14 mouse cellular contexts compared by ENCODE assay signal in genomic region chr5:115474174-115474828, GRCm38 (mm10). TPM values are rescaled to one million over a fixed set of nuclear protein-coding genes. Genes with fewer than 3 reads are reported as not detected.
DNase-seq lines count a peak whose midpoint lies in the region; ATAC-seq and TF ChIP-seq lines count a peak whose summit lies in the region.
"Had no signal": no experiment of that assay in that cellular context is flagged by ENCODE, and none has a peak within 500 bp of the region (broad histone marks: within the 10 kb centered on the region; RNA-seq: fewer than 3 reads in every experiment).

No protein-coding gene starts in this region.

- no peak for TF ChIP-seq CTCF in heart, postnatal 0 days (IDR thresholded peaks at IDR 0.05; ENCODE audit: low read depth)
- peak in 1 of 2 experiments; percentile 21; a peak in 2 of 4 replicates for TF ChIP-seq CTCF in CH12.LX (conservative IDR thresholded peaks at IDR 0.05 in 1 of 2, IDR thresholded peaks at IDR 0.05 in 1 of 2; ENCODE audit: low read depth in 2 of 2, low read length in 2 of 2)

- H3K79me2 ChIP-seq in CH12.LX (replicated peaks; ENCODE audit: control insufficient read depth, extremely low read depth, insufficient read depth, poor library complexity, severe bottlenecking), result no peaks in the 10 kb centered on the region

- no peak for TF ChIP-seq EP300 in heart, postnatal 0 days (IDR thresholded peaks at IDR 0.05; ENCODE audit: low read depth)
- TF ChIP-seq EP300 in CH12.LX (IDR thresholded peaks at IDR 0.05; ENCODE audit: low read length), result no peak; the same call in 1 of the 2 replicates

- no peak for TF ChIP-seq RAD21 in CH12.LX (IDR thresholded peaks at IDR 0.05; ENCODE audit: low read depth, low read length)

- dilution Hi-C loops in CH12.LX (cut with MboI; ENCODE audit: extremely low pct_ligation_motif_present, extremely low pct_unique_long_range_greater_than_20kb, low sequenced_read_pairs), result no loop called here

- peak overlapping the region; percentile 31 for H3K4me2 ChIP-seq in heart, postnatal 0 days (ENCODE audit: low read depth, low read length)
- peak overlapping the region; percentile 42; the same call in 1 of the 2 replicates for H3K4me2 ChIP-seq in CH12.LX (ENCODE audit: insufficient read depth, low read depth, poor library complexity, severe bottlenecking)
- H3K4me2 ChIP-seq in liver, embryonic 16.5 days (ENCODE audit: low read depth, low read length), result peak overlapping the region; percentile 3; the same call in 1 of the 2 replicates
- H3K4me2 ChIP-seq: stomach, embryonic 15.5 days had no signal

- no peak for ATAC-seq in heart, postnatal 0 days (ENCODE audit: insufficient read depth, low read depth)
- ATAC-seq in liver, embryonic 16.5 days (ENCODE audit: low read depth), result no peak
- ATAC-seq: forebrain, embryonic 14.5 days had no signal

- peaks cover 4% of the 10 kb centered on the region for H3K36me3 ChIP-seq in heart, postnatal 0 days (replicated peaks; ENCODE audit: control insufficient read depth, insufficient read depth, low read length)
- H3K36me3 ChIP-seq in CH12.LX (replicated peaks in 1 of 2; ENCODE audit: control insufficient read depth in 1 of 2, insufficient read depth in 1 of 2, low read length in 1 of 2), result peaks cover 6 to 27% of the 10 kb centered on the region in 2 experiments
- H3K36me3 ChIP-seq in liver, embryonic 16.5 days (ENCODE audit: control insufficient read depth, insufficient read depth), result no peaks in the 10 kb centered on the region
- H3K36me3 ChIP-seq: stomach, embryonic 15.5 days had no signal

- DNase-seq in heart, postnatal 0 days (ENCODE audit: low spot score), result peak; percentile 33
- DNase-seq in heart, adult 18-20 months, result no peak
- no peak for DNase-seq in CH12.LX (ENCODE audit: extremely low read depth)
- peak; percentile 66 for DNase-seq in adrenal gland, adult 8-10 months
- DNase-seq in urinary bladder, postnatal 10 days (ENCODE audit: low spot score), result no peak
- no peak for DNase-seq in right cerebral cortex, postnatal 14 days
- DNase-seq: kidney, postnatal 4 days; lung, postnatal 10 days had no signal

- no peaks in the 10 kb centered on the region for H3K4me1 ChIP-seq in heart, postnatal 0 days (ENCODE audit: control insufficient read depth, insufficient read depth)
- H3K4me1 ChIP-seq in CH12.LX (ENCODE audit: control insufficient read depth in 1 of 2, insufficient read depth in 2 of 2), result peaks cover 0 to 12% of the 10 kb centered on the region in 2 experiments; a peak in 2 of 4 replicates
- H3K4me1 ChIP-seq in liver, embryonic 16.5 days (ENCODE audit: control insufficient read depth, low read depth, low read length), result no peaks in the 10 kb centered on the region
- H3K4me1 ChIP-seq: stomach, embryonic 15.5 days had no signal

- peak; percentile 55 for TF ChIP-seq POLR2A in CH12.LX (IDR thresholded peaks at IDR 0.05; ENCODE audit: low read depth, low read length)

- H3K9ac ChIP-seq in heart, postnatal 0 days (replicated peaks; ENCODE audit: low read depth, low read length), result no peak overlapping the region
- no peak overlapping the region for H3K9ac ChIP-seq in CH12.LX (ENCODE audit: insufficient read depth, low read depth)
- H3K9ac ChIP-seq in liver, embryonic 16.5 days (ENCODE audit: low read depth, low read length), result no peak overlapping the region
- H3K9ac ChIP-seq: stomach, embryonic 15.5 days had no signal

- in situ Hi-C loops in CH12.LX (cut with MboI; ENCODE audit: low pct_ligation_motif_present, low pct_unique_long_range_greater_than_20kb, low sequenced_read_pairs), result no loop called here

- H3K9me3 ChIP-seq in heart, postnatal 0 days (replicated peaks; ENCODE audit: control insufficient read depth, low read length), result no peaks in the 10 kb centered on the region
- H3K9me3 ChIP-seq in CH12.LX (replicated peaks; ENCODE audit: low read length), result no peaks in the 10 kb centered on the region
- H3K9me3 ChIP-seq in liver, embryonic 16.5 days (replicated peaks; ENCODE audit: control insufficient read depth, low read length), result no peaks in the 10 kb centered on the region
- H3K9me3 ChIP-seq: hindbrain, embryonic 10.5 days; stomach, embryonic 15.5 days had no signal

- H3K27ac ChIP-seq in heart, postnatal 0 days (ENCODE audit: low read depth), result no peak overlapping the region
- H3K27ac ChIP-seq in CH12.LX (ENCODE audit: insufficient read depth, low read depth), result no peak overlapping the region
- H3K27ac ChIP-seq in liver, embryonic 16.5 days (ENCODE audit: low read length), result no peak overlapping the region
- H3K27ac ChIP-seq: hindbrain, embryonic 10.5 days; stomach, embryonic 15.5 days had no signal

- 0 out of 2 replicates have a peak, but pooled peaks cover 5% of the 10 kb centered on the region for H3K27me3 ChIP-seq in heart, postnatal 0 days (ENCODE audit: control insufficient read depth, insufficient read depth, low read length)
- peaks cover 2% of the 10 kb centered on the region for H3K27me3 ChIP-seq in CH12.LX (replicated peaks)
- H3K27me3 ChIP-seq in liver, embryonic 16.5 days (ENCODE audit: control insufficient read depth, insufficient read depth, low read depth, low read length), result no peaks in the 10 kb centered on the region
- H3K27me3 ChIP-seq: stomach, embryonic 15.5 days had no signal

- 0 out of 2 replicates have a peak overlapping the region, but pooled peaks have one; percentile 9 for H3K4me3 ChIP-seq in heart, postnatal 0 days (ENCODE audit: low read depth, low read length)
- peak overlapping the region; percentile 10 to 46 (median 26) for H3K4me3 ChIP-seq in CH12.LX (replicated peaks in 1 of 3; ENCODE audit: low read depth in 2 of 3, low read length in 2 of 3, poor library complexity in 1 of 3)
- H3K4me3 ChIP-seq in liver, embryonic 16.5 days (ENCODE audit: low read depth, low read length), result no peak overlapping the region
- H3K4me3 ChIP-seq: hindbrain, embryonic 10.5 days; stomach, embryonic 15.5 days had no signal

- 57% methylated on average over 22 of the region's 22 CpGs for WGBS in heart, postnatal 0 days
- WGBS in liver, embryonic 16.5 days (ENCODE audit: insufficient replicate concordance), result 48% methylated on average over 22 of the region's 22 CpGs

TF ChIP-seq in CH12.LX, 34 proteins besides CTCF, POLR2A, EP300 and RAD21 (continues in another document):
- TF ChIP-seq USF2 (conservative IDR thresholded peaks at IDR 0.05; ENCODE audit: low read depth, low read length) (no peak; the same call in 1 of the 2 replicates), CHD2 (IDR thresholded peaks at IDR 0.05; ENCODE audit: low read length) (no peak), POLR2AphosphoS2 (IDR thresholded peaks at IDR 0.05; ENCODE audit: low read depth, low read length) (no peak), NRF1 (IDR thresholded peaks at IDR 0.05; ENCODE audit: low read depth, low read length) (no peak), MXI1 (IDR thresholded peaks at IDR 0.05; ENCODE audit: low read depth, low read length) (peak; percentile 44; the same call in 1 of the 2 replicates), MEF2A (IDR thresholded peaks at IDR 0.05; ENCODE audit: borderline replicate concordance, low read depth, low read length) (no peak), ZNF384 (IDR thresholded peaks at IDR 0.05; ENCODE audit: low read depth, low read length) (no peak), ZKSCAN1 (IDR thresholded peaks at IDR 0.05; ENCODE audit: borderline replicate concordance, low read depth, low read length) (no peak), ELF1 (IDR thresholded peaks at IDR 0.05; ENCODE audit: low read depth, low read length) (no peak; the same call in 1 of the 2 replicates), MYC (IDR thresholded peaks at IDR 0.05; ENCODE audit: low read depth, low read length) (peak; percentile 88; the same call in 1 of the 2 replicates), TCF12 (IDR thresholded peaks at IDR 0.05; ENCODE audit: low read depth, low read length) (no peak), SMC3 (IDR thresholded peaks at IDR 0.05; ENCODE audit: low read depth, low read length) (no peak)

RNA-seq across cellular contexts. Expression of gene Pla2g1b, which starts 8.2 kb away (rescaled TPM):
- not detected in 2 replicates for total RNA-seq in heart, postnatal 0 days (2014; rRNA removed; ENCODE audit: low replicate concordance)
- polyA plus RNA-seq in heart, postnatal 0 days (2015; fragmentation: Nextera tagmentation; extraction: Ambion mirVana), result not detected in 2 replicates
- total RNA-seq in heart, adult 18-20 months (2021), result not detected
- total RNA-seq in CH12.LX (2012; rRNA removed), result not detected in 2 replicates
- total RNA-seq in CH12.LX (2014; rRNA removed), result not detected in 2 replicates
- not detected in 2 replicates for polyA plus RNA-seq in CH12.LX (2012; ENCODE audit: insufficient read length, low read depth)
- under 1 TPM in 1 of 4 experiments, not detected in 3; 0.93 TPM for total RNA-seq in adrenal gland, adult 8-10 months (2022)
- polyA plus RNA-seq in liver, embryonic 16.5 days (2015; fragmentation: Nextera tagmentation; extraction: Ambion mirVana), result not detected in 2 replicates
- total RNA-seq: left cerebral cortex, postnatal 14 days; monocyte, adult 5-6 weeks had no signal
- polyA plus RNA-seq: forebrain, embryonic 14.5 days had no signal

RNA-seq across cellular contexts. Expression of gene Sirt4, which starts 10.2 kb away (rescaled TPM):
- 13.8 and 29.0 TPM in 2 replicates for total RNA-seq in heart, postnatal 0 days (2014; rRNA removed; ENCODE audit: low replicate concordance)
- polyA plus RNA-seq in heart, postnatal 0 days (2015; fragmentation: Nextera tagmentation; extraction: Ambion mirVana), result 14.5 and 15.4 TPM in 2 replicates
- total RNA-seq in heart, adult 18-20 months (2021), result 10 to 100 TPM; 13.6 to 19.5 TPM
- total RNA-seq in CH12.LX (2012; rRNA removed), result 16.7 and 18.0 TPM in 2 replicates
- total RNA-seq in CH12.LX (2014; rRNA removed), result 8.2 and 10.0 TPM in 2 replicates
- 13.3 and 15.3 TPM in 2 replicates for polyA plus RNA-seq in CH12.LX (2012; ENCODE audit: insufficient read length, low read depth)
- 10 to 100 TPM; 24.6 to 53.8 (median 41.2) TPM for total RNA-seq in adrenal gland, adult 8-10 months (2022)
- 4.6 and 6.5 TPM in 2 replicates for polyA plus RNA-seq in liver, embryonic 16.5 days (2015; fragmentation: Nextera tagmentation; extraction: Ambion mirVana)

RNA-seq across cellular contexts. Expression of gene Pxn, which starts 32.2 kb away (rescaled TPM):
- 66.6 and 68.8 TPM in 2 replicates for total RNA-seq in heart, postnatal 0 days (2014; rRNA removed; ENCODE audit: low replicate concordance)
- 19.3 and 19.9 TPM in 2 replicates for polyA plus RNA-seq in heart, postnatal 0 days (2015; fragmentation: Nextera tagmentation; extraction: Ambion mirVana)
- 10 to 100 TPM; 34.0 to 35.1 TPM for total RNA-seq in heart, adult 18-20 months (2021)
- total RNA-seq in CH12.LX (2012; rRNA removed), result 21.1 and 22.6 TPM in 2 replicates
- 13.9 and 17.0 TPM in 2 replicates for total RNA-seq in CH12.LX (2014; rRNA removed)
- polyA plus RNA-seq in CH12.LX (2012; ENCODE audit: insufficient read length, low read depth), result 30.0 and 43.4 TPM in 2 replicates
- total RNA-seq in adrenal gland, adult 8-10 months (2022), result 10 to 100 TPM; 32.1 to 64.5 (median 44.8) TPM
- 17.2 and 19.1 TPM in 2 replicates for polyA plus RNA-seq in liver, embryonic 16.5 days (2015; fragmentation: Nextera tagmentation; extraction: Ambion mirVana)

RNA-seq across cellular contexts. Expression of gene Msi1, which starts 44.9 kb away (rescaled TPM):
- total RNA-seq in heart, postnatal 0 days (2014; rRNA removed; ENCODE audit: low replicate concordance), result 2.5 and 5.6 TPM in 2 replicates
- 0.99 and 1.1 TPM in 2 replicates for polyA plus RNA-seq in heart, postnatal 0 days (2015; fragmentation: Nextera tagmentation; extraction: Ambion mirVana)
- under 1 TPM; 0.40 to 0.67 TPM for total RNA-seq in heart, adult 18-20 months (2021)
- 3.3 and 4.1 TPM in 2 replicates for total RNA-seq in CH12.LX (2012; rRNA removed)
- total RNA-seq in CH12.LX (2014; rRNA removed), result 0.66 and 0.82 TPM in 2 replicates
- 4.9 and 5.3 TPM in 2 replicates for polyA plus RNA-seq in CH12.LX (2012; ENCODE audit: insufficient read length, low read depth)
- total RNA-seq in adrenal gland, adult 8-10 months (2022), result 10 to 100 TPM; 17.5 to 27.3 (median 21.7) TPM
- 0.25 and 0.27 TPM in 2 replicates for polyA plus RNA-seq in liver, embryonic 16.5 days (2015; fragmentation: Nextera tagmentation; extraction: Ambion mirVana)
- total RNA-seq: monocyte, adult 5-6 weeks had no signal

Comparison
In these comparisons a context has a peak if more than half of its experiments do, and no peak if none do; other contexts are left out.
1. DNase-seq: peak in heart, postnatal 0 days (single experiment) and adrenal gland, adult 8-10 months (single experiment); none in heart, adult 18-20 months (0 of 2), CH12.LX (single experiment), urinary bladder, postnatal 10 days (single experiment) and right cerebral cortex, postnatal 14 days (single experiment).
2. Peak in every context shown above with its lines, with median percentiles within 50 percentile points of each other: H3K4me2 ChIP-seq.